Mouse (Mus musculus): Measurements from ENCODE around the gene H2al1h. TPM values are rescaled to one million over a fixed set of nuclear protein-coding genes. Genes with fewer than 3 reads are reported as not detected.
"Not testable (repeated sequence)": the region's sequence is repeated elsewhere in the genome, so short reads cannot be mapped to it uniquely, and the experiment has no call there.

H2al1h gene
- polyA plus RNA-seq (2014; fragmentation: Nextera tagmentation; extraction: Ambion mirVana) = not detected in 2 replicates

- H3K27ac ChIP-seq (ENCODE audit: low read depth); DNase-seq (ENCODE audit: low spot score); H3K4me3 ChIP-seq (ENCODE audit: low read depth, low read length); H3K4me1 ChIP-seq (replicated peaks; ENCODE audit: control insufficient read depth, insufficient read depth, low read length); H3K36me3 ChIP-seq (ENCODE audit: control insufficient read depth, insufficient read depth, low read length); H3K9me3 ChIP-seq (ENCODE audit: control insufficient read depth, low read length); ATAC-seq (replicated peaks; ENCODE audit: low FRiP score, low TSS enrichment, low read depth); H3K4me2 ChIP-seq (ENCODE audit: low read length); H3K27me3 ChIP-seq (replicated peaks; ENCODE audit: control insufficient read depth, insufficient read depth, low read length); H3K9ac ChIP-seq (ENCODE audit: low read length): not testable (repeated sequence)
- no CpG with 5 or more reads among the region's 6 CpGs for WGBS
Measured at GRCm38 (mm10) chrX:11321192-11321591, at the start of gene H2al1h. Gene H2al1h, plus strand, starts transcription at chrX:11321492.

DNA sequence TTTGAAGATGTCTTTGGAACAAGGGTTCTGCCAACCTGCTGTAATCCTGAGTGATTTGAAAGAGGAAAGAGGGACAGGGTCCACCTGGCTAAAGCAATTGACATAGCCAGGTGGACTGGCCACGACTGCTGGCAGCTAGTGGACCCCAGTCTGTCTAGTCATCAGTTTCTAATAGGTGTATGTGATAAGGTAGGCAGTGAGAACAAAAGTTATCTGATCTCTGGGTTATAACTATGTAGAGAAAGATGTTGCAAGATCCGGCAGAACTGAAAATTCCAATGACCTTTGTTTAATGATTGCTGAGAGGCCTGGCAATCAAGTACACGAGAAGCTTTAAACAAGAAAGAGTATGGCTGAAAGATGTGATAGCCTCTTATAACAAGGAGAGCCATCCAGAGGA, 48.1 kb upstream of the H2al1h start:
- Histone ChIP-seq H3K4me1 (replicated peaks; ENCODE audit: control insufficient read depth, insufficient read depth, low read length) (no peaks in the 10 kb centered on the region), H3K4me2 (ENCODE audit: low read length) (no peak overlapping the region), H3K9ac (ENCODE audit: low read length) (no peak overlapping the region), H3K27ac (ENCODE audit: low read depth) (no peak overlapping the region), H3K9me3 (ENCODE audit: control insufficient read depth, low read length) (no peaks in the 10 kb centered on the region), H3K27me3 (replicated peaks; ENCODE audit: control insufficient read depth, insufficient read depth, low read length) (peaks cover 11% of the 10 kb centered on the region; the same call in 1 of the 2 replicates), H3K36me3 (ENCODE audit: control insufficient read depth, insufficient read depth, low read length) (no peaks in the 10 kb centered on the region), H3K4me3 (ENCODE audit: low read depth, low read length) (no peak overlapping the region)
- 51% methylated on average over 3 of the region's 3 CpGs for WGBS
- ATAC-seq (replicated peaks; ENCODE audit: low FRiP score, low TSS enrichment, low read depth) (no peak), DNase-seq (ENCODE audit: low spot score) (no peak)

GRCm38 (mm10) chrX:11277083-11277482, 44.2 kb upstream of the H2al1h start:
- no peak overlapping the region for H3K4me3 ChIP-seq (ENCODE audit: low read depth, low read length)
- WGBS = 67% methylated on average over 6 of the region's 6 CpGs
- H3K9ac ChIP-seq (ENCODE audit: low read length) = no peak overlapping the region
- H3K27me3 ChIP-seq (replicated peaks; ENCODE audit: control insufficient read depth, insufficient read depth, low read length) = peaks cover 11% of the 10 kb centered on the region; the same call in 1 of the 2 replicates
- H3K4me1 ChIP-seq (replicated peaks; ENCODE audit: control insufficient read depth, insufficient read depth, low read length) = no peaks in the 10 kb centered on the region
- H3K36me3 ChIP-seq (ENCODE audit: control insufficient read depth, insufficient read depth, low read length) = no peaks in the 10 kb centered on the region
- no peak for ATAC-seq (replicated peaks; ENCODE audit: low FRiP score, low TSS enrichment, low read depth)
- H3K9me3 ChIP-seq (ENCODE audit: control insufficient read depth, low read length) = no peaks in the 10 kb centered on the region
- no peak for DNase-seq (ENCODE audit: low spot score)
- no peak overlapping the region for H3K4me2 ChIP-seq (ENCODE audit: low read length)
- no peak overlapping the region for H3K27ac ChIP-seq (ENCODE audit: low read depth)

GRCm38 (mm10) chrX:11280741-11281140, 40.6 kb upstream of the H2al1h start:
- Histone ChIP-seq H3K4me1 (replicated peaks; ENCODE audit: control insufficient read depth, insufficient read depth, low read length) (no peaks in the 10 kb centered on the region), H3K4me3 (ENCODE audit: low read depth, low read length) (no peak overlapping the region), H3K9ac (ENCODE audit: low read length) (no peak overlapping the region), H3K9me3 (ENCODE audit: control insufficient read depth, low read length) (no peaks in the 10 kb centered on the region), H3K27me3 (replicated peaks; ENCODE audit: control insufficient read depth, insufficient read depth, low read length) (peaks cover 7% of the 10 kb centered on the region; the same call in 1 of the 2 replicates), H3K36me3 (ENCODE audit: control insufficient read depth, insufficient read depth, low read length) (no peaks in the 10 kb centered on the region), H3K27ac (ENCODE audit: low read depth) (no peak overlapping the region), H3K4me2 (ENCODE audit: low read length) (no peak overlapping the region)
- WGBS = 74% methylated on average over 2 of the region's 2 CpGs
- DNase-seq (ENCODE audit: low spot score) (no peak), ATAC-seq (replicated peaks; ENCODE audit: low FRiP score, low TSS enrichment, low read depth) (no peak)

GRCm38 (mm10) chrX:11288306-11288882, 32.9 kb upstream of the H2al1h start:
- Histone ChIP-seq H3K36me3 (ENCODE audit: control insufficient read depth, insufficient read depth, low read length) (no peaks in the 10 kb centered on the region), H3K4me3 (ENCODE audit: low read depth, low read length) (no peak overlapping the region), H3K27ac (ENCODE audit: low read depth) (no peak overlapping the region), H3K4me1 (replicated peaks; ENCODE audit: control insufficient read depth, insufficient read depth, low read length) (no peaks in the 10 kb centered on the region), H3K9ac (ENCODE audit: low read length) (no peak overlapping the region), H3K27me3 (replicated peaks; ENCODE audit: control insufficient read depth, insufficient read depth, low read length) (0 out of 2 replicates have a peak, but pooled peaks cover 2% of the 10 kb centered on the region), H3K9me3 (ENCODE audit: control insufficient read depth, low read length) (no peaks in the 10 kb centered on the region), H3K4me2 (ENCODE audit: low read length) (no peak overlapping the region)
- no peak for ATAC-seq (replicated peaks; ENCODE audit: low FRiP score, low TSS enrichment, low read depth)
- WGBS = 53% methylated on average over 14 of the region's 14 CpGs
- peak; percentile 51 for DNase-seq (ENCODE audit: low spot score)

GRCm38 (mm10) chrX:11289244-11289643, 32.0 kb upstream of the H2al1h start:
- 0 out of 2 replicates have a peak, but pooled peaks cover 2% of the 10 kb centered on the region for H3K27me3 ChIP-seq (replicated peaks; ENCODE audit: control insufficient read depth, insufficient read depth, low read length)
- no peak for DNase-seq (ENCODE audit: low spot score)
- no peaks in the 10 kb centered on the region for H3K36me3 ChIP-seq (ENCODE audit: control insufficient read depth, insufficient read depth, low read length)
- H3K9me3 ChIP-seq (ENCODE audit: control insufficient read depth, low read length) = no peaks in the 10 kb centered on the region
- no peak for ATAC-seq (replicated peaks; ENCODE audit: low FRiP score, low TSS enrichment, low read depth)
- no peak overlapping the region for H3K4me2 ChIP-seq (ENCODE audit: low read length)
- H3K4me3 ChIP-seq (ENCODE audit: low read depth, low read length) = no peak overlapping the region
- no peak overlapping the region for H3K9ac ChIP-seq (ENCODE audit: low read length)
- WGBS = 72% methylated on average over 4 of the region's 4 CpGs
- H3K27ac ChIP-seq (ENCODE audit: low read depth) = no peak overlapping the region
- no peaks in the 10 kb centered on the region for H3K4me1 ChIP-seq (replicated peaks; ENCODE audit: control insufficient read depth, insufficient read depth, low read length)

- H3K36me3 ChIP-seq (ENCODE audit: control insufficient read depth, insufficient read depth, low read length); H3K9me3 ChIP-seq (ENCODE audit: control insufficient read depth, low read length); H3K27me3 ChIP-seq (replicated peaks; ENCODE audit: control insufficient read depth, insufficient read depth, low read length); DNase-seq (ENCODE audit: low spot score); H3K4me3 ChIP-seq (ENCODE audit: low read depth, low read length); H3K4me2 ChIP-seq (ENCODE audit: low read length); H3K9ac ChIP-seq (ENCODE audit: low read length); H3K4me1 ChIP-seq (replicated peaks; ENCODE audit: control insufficient read depth, insufficient read depth, low read length); H3K27ac ChIP-seq (ENCODE audit: low read depth); ATAC-seq (replicated peaks; ENCODE audit: low FRiP score, low TSS enrichment, low read depth): not testable (repeated sequence)
- no CpG with 5 or more reads among the region's 3 CpGs for WGBS
Measured at GRCm38 (mm10) chrX:11298957-11299356, 22.3 kb upstream of the H2al1h start, which contains the start of gene H2al1a. Gene H2al1a, plus strand, starts transcription at chrX:11299257.

- H3K27me3 ChIP-seq (replicated peaks; ENCODE audit: control insufficient read depth, insufficient read depth, low read length); DNase-seq (ENCODE audit: low spot score); H3K36me3 ChIP-seq (ENCODE audit: control insufficient read depth, insufficient read depth, low read length); H3K4me2 ChIP-seq (ENCODE audit: low read length); H3K4me3 ChIP-seq (ENCODE audit: low read depth, low read length); H3K4me1 ChIP-seq (replicated peaks; ENCODE audit: control insufficient read depth, insufficient read depth, low read length); ATAC-seq (replicated peaks; ENCODE audit: low FRiP score, low TSS enrichment, low read depth); H3K9me3 ChIP-seq (ENCODE audit: control insufficient read depth, low read length); H3K27ac ChIP-seq (ENCODE audit: low read depth); H3K9ac ChIP-seq (ENCODE audit: low read length): not testable (repeated sequence)
- WGBS = 84% methylated on average over 1 of the region's 3 CpGs
Measured at GRCm38 (mm10) chrX:11302132-11302531, 19.2 kb upstream of the H2al1h start, which contains the start of gene H2al1b. Gene H2al1b, plus strand, starts transcription at chrX:11302432.

DNA sequence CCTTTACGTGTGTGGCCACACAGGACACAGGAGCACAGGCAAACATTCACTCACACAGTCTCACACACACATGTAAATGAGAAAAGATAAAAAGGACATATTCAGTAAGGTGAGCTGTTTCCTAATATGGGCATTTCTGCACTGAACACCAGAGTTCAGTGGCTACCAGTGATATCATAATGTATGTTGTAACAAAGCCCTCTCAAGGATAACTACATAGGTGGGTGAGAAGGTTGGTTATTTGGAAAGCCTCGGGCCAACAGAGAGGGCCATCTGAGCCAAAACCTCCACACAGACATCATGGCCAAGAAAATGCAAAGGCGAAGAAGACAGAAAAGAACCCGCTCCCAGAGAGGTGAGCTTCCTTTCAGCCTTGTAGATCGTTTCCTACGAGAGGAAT, 15.9 kb upstream of the H2al1h start, which contains the start of gene H2al1c:
H2al1c (plus strand) TSS at position 301 of the 400 bp plus-strand sequence.
- not testable (repeated sequence) for ATAC-seq (replicated peaks; ENCODE audit: low FRiP score, low TSS enrichment, low read depth)

More for the DNA sequence above, 15.9 kb upstream of the H2al1h start, which contains the start of gene H2al1c:
- H3K27ac ChIP-seq (ENCODE audit: low read depth); H3K4me2 ChIP-seq (ENCODE audit: low read length); H3K4me1 ChIP-seq (replicated peaks; ENCODE audit: control insufficient read depth, insufficient read depth, low read length); DNase-seq (ENCODE audit: low spot score); H3K27me3 ChIP-seq (replicated peaks; ENCODE audit: control insufficient read depth, insufficient read depth, low read length); H3K4me3 ChIP-seq (ENCODE audit: low read depth, low read length); H3K36me3 ChIP-seq (ENCODE audit: control insufficient read depth, insufficient read depth, low read length); H3K9me3 ChIP-seq (ENCODE audit: control insufficient read depth, low read length); H3K9ac ChIP-seq (ENCODE audit: low read length): not testable (repeated sequence)
- WGBS = 85% methylated on average over 1 of the region's 6 CpGs
